Mouse (Mus musculus) C2C12 (cell line): ENCODE results near the gene Cdkl3.
A peak's percentile ranks its signal among the peaks of the same experiment; 100 is the strongest.

Source experiments
- CTCF ChIP-seq: IDR thresholded peaks from one replicate; pipeline ENCODE4 v1.5.1; 2011; ENCODE audit not compliant: control insufficient read depth, insufficient read depth, insufficient read length
- FOSL1 ChIP-seq: IDR thresholded peaks from one replicate; pipeline ENCODE4 v1.8.0; 2011; ENCODE audit warnings: mild to moderate bottlenecking, low read length; ENCODE audit not compliant: poor library complexity, insufficient read depth, severe bottlenecking
- MAX ChIP-seq: IDR thresholded peaks from one replicate; pipeline ENCODE4 v1.6.1; 2011; ENCODE audit warnings: mild to moderate bottlenecking, control low read depth
- MYOG ChIP-seq: IDR thresholded peaks from one replicate; pipeline ENCODE4 v1.6.1; 2011; ENCODE audit not compliant: control insufficient read depth, insufficient read length; ENCODE audit errors: extremely low read depth

- TF ChIP-seq CTCF: no peak
- TF ChIP-seq MAX: no peak
- peak; percentile 9 for TF ChIP-seq FOSL1
- no peak for TF ChIP-seq MYOG
These were observed 95.8 kb downstream of the Cdkl3 start for GRCm38 (mm10) chr11:52099771-52100219.
